Mouse (Mus musculus) adrenal gland, adult 2 months (tissue): ENCODE measurements around the gene Clec12a. TPM values are rescaled to one million over a fixed set of nuclear protein-coding genes. Genes with fewer than 3 reads are reported as not detected.
"Not testable (repeated sequence)": the region's sequence is repeated elsewhere in the genome, so short reads cannot be mapped to it uniquely, and the experiment has no call there.

Source experiments
- DNase-seq: peaks from one replicate; pipeline ENCODE4 v3.0.0; 2021
- long read RNA-seq: library from polyadenylated mRNA; stranded (forward); transcript quantifications from one replicate; pipeline ENCODE4 v2.0.0, GENCODE M21; 2021
- polyA plus RNA-seq: library from polyadenylated mRNA; depleted of rRNA; stranded (reverse); fragments of >200 nt; gene quantifications from 2 replicates; pipeline ENCODE4 v1.2.3, GENCODE M21; 2012; rRNA removed
- total RNA-seq, 2 experiments: library from RNA; stranded (reverse); gene quantifications; 2 replicates each; pipeline ENCODE4 v1.2.3; 2021

The Clec12a gene
- total RNA-seq (1 to 10 TPM; 1.2 to 1.8 TPM), polyA plus RNA-seq (0.16 and 0.23 TPM in 2 replicates)
- long read RNA-seq, partial matches to known transcripts, result 0 of 1 reads
- long read RNA-seq, other reads (novel, unspliced or antisense), result 0 of 1 reads

- DNase-seq, result not testable (repeated sequence)
Measured at GRCm38 (mm10) chr6:129342391-129342790, at the start of gene Clec12a. Gene Clec12a (plus strand): TSS chr6:129342691.

GRCm38 (mm10) chr6:129304180-129304579 lies 38.3 kb upstream of the Clec12a start:
- no peak for DNase-seq

DNA sequence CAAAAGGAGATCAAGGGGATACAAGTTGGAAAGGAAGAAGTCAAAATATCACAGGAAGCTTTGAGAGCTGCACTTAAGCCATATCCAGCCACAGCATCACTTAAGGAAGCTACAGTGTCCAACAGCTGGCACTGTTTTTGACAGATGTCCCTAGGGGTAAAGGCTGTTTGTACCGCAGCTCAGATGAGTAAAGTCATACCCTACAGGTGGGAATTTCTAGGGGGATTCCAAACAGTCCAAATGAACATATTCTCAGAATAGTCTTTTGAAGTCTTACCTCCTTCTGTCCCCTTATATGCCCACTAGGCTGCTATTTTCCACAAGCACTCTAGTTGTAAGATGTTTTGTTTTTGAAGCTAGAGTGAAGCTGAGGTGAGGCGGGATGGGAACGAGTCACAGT lies 30.0 kb upstream of the Clec12a start:
- DNase-seq, result no peak

GRCm38 (mm10) chr6:129314655-129315168 lies 27.8 kb upstream of the Clec12a start:
- DNase-seq, result no peak

- no peak for DNase-seq
Measured at GRCm38 (mm10) chr6:129315698-129316097, 26.8 kb upstream of the Clec12a start.

DNA sequence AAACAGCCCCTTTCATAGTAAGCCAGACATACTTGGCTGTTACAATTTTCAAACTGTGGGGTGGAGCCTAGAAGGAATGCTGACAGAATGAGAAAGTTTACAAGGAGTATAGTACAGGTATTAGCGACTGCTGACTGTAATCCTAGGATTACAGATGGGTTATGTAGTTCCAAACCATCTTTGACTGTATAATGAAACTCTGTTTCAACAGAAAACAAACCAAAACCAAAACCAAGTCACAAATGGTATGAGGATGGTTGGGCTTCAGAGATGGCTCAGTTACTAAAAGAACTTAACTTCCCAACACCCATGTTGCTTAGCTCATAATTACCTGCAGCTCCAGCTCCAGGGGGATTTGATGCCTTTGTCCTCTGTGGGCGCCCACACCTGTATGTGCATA lies 26.0 kb upstream of the Clec12a start:
- DNase-seq, result no peak

DNA sequence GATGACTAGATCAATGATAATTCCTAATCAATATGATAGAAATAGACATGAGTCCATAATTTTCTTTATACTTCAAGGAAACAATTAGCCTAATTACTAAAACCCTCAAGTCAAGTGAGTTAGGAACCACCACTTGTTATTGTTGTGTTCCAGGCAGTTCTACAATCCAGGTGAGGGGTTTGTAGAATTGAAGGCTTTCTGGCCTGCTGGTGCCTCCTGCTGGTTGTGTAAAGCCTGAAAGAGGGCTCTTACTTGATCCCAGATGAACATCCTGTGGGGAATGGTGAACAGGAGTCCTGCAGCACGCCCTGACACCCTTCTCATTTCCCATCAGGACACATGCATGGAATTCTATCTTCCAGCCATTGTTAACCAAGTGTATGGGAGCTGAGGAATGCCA lies 24.1 kb upstream of the Clec12a start:
- no peak for DNase-seq

DNA sequence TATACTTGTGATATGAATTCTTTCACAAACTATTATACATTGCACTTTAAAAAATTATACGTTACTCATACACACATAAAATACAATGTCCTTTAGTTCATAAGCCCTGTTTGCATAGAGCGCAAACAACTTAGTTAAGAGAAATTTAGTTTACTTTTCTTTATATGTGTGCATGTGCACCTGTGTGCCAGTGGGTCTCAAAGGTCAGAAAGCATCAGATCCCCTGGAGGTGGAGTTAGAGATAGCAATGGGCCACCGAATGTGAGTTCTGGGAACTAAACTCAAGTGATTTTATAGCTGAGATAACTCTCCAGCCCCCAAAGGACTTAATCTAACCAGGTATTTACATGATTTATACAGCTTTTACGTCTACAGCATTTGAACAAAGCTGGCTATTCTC lies 23.2 kb upstream of the Clec12a start:
- DNase-seq, result no peak

- DNase-seq, result no peak
Measured at GRCm38 (mm10) chr6:129326016-129326415, 16.5 kb upstream of the Clec12a start.

DNA sequence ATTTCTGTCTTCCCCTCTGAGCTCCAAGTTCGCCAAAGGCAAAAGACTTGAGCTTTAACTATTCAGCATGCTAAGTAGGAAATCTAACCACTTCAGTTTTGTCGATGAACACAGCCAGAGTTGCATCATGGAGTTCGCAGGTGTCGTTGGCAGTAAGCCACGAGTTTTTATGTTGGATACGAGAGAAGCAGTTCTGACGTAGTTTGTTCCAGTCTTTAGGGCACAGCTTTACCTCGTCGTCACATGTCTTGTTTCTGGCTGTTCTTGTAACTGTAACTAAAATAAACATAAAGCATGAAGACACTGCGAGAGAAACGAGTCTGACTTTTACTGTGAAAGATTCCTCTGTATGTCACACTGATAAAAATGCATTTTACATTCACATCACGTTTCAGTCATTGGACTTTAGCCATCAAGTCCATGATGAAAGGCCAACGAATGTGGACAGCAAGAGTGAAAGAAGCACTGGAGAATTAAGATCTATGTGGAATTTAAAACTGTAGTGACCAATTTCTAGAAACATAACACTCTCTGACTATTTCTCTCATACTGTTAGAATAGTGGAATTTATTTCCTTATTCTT lies 15.8 kb upstream of the Clec12a start:
- no peak for DNase-seq

GRCm38 (mm10) chr6:129331610-129332009 lies 10.9 kb upstream of the Clec12a start, which contains the start of gene 4922502D21Rik:
Gene 4922502D21Rik (minus strand): TSS chr6:129331796.
- DNase-seq, result no peak

DNA sequence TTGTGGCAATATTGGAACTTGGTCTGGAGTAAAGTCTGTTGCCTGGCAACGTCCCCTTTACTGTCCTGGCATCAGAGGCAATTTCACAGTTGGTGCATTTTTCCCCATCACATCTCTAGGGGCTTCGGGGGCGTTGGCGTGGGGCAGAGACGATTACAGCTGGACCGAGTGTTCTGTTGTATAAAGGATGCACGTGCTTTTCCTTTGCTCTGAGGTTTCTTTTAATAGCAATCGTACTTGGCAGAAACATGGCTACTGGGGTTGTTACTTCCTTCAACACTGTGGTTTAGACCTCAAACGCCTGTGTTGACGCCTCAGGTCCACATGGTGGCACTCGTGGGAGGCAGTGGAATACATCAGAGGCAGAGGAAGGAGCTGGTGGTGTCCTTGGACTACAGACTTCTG lies 8.8 kb upstream of the Clec12a start:
- peak; percentile 34 for DNase-seq

DNA sequence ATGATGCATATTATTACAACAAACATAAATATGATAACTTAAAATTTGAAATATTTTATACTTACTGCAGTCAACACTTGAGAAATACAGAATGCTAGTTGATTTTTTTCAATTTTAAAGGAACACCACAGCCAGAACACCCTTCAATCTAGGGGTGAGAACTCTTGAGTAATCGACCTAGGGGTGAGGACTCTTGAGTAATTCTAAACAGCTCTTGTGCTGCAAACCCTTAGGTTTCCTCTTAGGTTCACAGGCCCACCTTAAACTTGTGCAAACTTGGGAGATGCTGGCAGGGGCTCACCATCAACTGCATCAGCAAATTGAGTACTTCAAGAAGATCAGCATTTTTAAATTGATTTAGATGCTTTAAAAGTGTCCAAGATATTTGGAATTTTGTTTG lies 4.7 kb upstream of the Clec12a start:
- no peak for DNase-seq

DNA sequence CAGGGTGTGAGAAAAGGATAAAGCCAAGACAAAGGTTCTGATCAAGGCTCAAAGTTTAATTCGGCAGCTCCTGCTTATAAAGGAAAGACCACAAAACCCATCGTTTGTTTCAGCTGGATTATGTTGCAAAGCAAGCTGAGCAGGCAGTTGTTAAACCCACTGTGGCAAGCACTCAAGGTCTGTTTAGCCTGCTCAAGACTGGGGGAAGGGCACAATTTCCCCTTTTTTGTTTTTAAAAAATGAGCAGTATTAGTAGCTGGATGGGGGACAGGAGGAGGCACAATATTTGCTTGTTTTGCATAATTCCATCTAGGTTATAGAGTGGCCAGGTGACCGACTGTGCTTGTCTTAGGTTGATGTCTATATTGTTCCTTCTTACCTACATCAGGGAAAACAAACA lies 1.9 kb downstream of the Clec12a start:
- DNase-seq, result no peak

DNA sequence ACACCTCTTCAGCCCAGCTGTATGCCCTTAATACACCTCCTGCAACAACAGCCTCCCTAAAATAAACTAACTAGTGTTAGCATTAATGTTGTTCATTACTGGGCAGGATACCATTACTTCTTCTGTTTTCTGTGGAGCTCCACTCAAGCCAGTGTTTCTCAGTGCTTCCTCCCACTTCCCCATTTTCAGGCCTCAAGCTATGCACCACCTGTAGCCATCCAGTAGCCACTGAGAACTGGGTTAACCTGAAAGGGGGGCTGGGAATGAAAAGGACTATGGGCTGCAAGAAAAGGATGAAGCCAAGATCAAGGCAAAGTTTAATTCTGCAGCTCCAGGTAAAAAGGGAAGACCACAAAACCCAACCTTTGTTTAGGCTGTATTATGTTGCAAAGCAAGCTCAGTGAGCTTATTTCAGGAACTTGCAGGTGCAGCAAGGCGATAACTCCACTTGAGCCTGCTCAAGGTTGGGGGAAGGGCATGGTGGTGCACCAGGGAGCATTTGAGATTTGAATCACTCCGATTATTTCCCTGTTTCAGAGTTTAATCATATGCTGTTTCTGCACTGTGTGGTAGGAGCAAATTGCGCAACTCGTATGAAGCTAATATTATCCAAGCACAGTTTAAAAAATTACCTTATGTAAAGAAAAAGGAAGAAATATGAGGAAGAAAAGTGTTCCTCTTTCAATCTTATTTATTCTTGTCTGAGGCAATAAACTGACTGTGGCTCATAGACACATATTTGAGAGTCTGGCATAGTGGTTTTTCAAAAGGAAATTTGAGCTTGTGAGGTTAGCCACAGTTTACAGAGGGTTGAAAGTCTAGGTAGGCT lies 7.2 kb downstream of the Clec12a start:
- DNase-seq, result no peak

DNA sequence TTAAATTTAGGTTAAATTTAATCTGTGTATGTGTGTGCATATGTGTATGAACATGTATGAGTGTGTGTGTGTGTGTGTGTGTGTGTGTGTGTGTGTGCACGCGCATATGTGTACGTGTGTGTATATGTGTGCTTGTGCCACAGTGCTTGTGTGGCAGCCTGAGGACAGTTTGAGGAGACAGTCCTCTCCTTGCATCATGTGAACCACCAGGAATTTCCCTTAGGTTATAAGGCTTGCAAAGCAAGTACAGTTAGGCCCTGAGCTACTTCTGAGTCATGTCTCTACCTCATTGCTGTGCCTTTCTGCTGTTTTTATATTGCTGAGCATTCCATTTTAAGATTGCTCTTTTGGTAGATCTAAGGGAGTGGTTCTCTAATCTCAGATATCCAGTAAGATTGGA lies 8.6 kb downstream of the Clec12a start:
- DNase-seq, result no peak

GRCm38 (mm10) chr6:129355774-129356173 lies 13.3 kb downstream of the Clec12a start:
- DNase-seq, result no peak

DNA sequence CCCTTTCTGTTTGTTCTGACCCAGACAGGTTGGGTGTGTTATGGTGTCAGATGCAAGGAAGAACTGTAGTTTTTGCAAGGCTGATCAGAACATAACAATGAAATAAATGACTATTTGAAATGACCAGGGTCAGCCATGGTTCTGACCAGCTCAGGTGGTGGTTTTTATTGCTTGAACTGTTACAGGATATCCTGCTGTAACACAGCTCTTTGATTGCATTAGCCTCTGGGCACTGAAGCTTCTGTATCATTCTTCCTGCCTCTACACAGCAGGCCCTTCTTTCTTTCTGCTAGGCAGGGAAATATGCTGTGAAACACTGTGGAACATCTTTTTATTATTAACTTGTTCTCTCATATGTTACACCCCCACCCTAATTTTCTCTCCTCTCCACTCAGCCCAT lies 13.9 kb downstream of the Clec12a start:
- no peak for DNase-seq

GRCm38 (mm10) chr6:129359515-129359914 lies 17.0 kb downstream of the Clec12a start:
- DNase-seq, result no peak

DNA sequence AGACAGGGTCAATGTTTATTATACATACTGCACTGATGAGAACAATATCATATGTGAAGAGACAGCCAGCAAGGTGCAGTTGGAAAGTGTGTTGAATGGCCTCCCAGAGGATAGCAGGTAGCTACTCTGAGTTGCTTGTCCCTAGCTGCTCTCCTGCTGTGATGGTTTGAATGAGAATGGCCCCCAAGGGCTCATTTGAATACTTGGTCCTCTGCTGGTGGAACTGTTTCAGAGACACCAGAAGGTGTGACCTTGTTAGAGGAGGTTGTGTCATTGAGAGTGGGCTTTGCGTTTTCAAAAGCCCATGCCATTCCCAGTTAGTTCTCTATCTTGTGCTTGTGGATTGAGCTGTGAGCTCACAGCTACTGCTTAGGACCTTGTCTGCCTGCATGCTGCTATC lies 21.5 kb downstream of the Clec12a start:
- no peak for DNase-seq

DNA sequence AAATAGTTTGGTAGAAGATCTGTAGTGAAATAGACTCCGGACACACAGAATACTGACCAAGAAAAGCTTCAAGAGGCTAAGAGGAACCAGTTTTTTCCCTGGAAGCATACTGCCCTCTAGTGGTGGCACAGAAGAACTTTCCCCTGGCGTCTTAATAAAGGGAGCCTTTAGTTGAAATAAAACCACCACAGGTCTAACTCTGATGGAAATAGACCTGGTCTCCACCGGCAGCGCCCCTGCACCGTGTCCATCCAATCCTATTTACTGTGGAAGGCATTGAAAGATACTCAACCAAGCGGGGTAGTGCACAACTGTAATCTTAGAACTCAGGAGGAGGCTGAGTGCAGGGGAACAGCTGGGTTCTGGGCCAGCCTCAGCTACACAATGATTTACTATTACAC lies 23.5 kb downstream of the Clec12a start:
- peak; percentile 10 for DNase-seq

DNA sequence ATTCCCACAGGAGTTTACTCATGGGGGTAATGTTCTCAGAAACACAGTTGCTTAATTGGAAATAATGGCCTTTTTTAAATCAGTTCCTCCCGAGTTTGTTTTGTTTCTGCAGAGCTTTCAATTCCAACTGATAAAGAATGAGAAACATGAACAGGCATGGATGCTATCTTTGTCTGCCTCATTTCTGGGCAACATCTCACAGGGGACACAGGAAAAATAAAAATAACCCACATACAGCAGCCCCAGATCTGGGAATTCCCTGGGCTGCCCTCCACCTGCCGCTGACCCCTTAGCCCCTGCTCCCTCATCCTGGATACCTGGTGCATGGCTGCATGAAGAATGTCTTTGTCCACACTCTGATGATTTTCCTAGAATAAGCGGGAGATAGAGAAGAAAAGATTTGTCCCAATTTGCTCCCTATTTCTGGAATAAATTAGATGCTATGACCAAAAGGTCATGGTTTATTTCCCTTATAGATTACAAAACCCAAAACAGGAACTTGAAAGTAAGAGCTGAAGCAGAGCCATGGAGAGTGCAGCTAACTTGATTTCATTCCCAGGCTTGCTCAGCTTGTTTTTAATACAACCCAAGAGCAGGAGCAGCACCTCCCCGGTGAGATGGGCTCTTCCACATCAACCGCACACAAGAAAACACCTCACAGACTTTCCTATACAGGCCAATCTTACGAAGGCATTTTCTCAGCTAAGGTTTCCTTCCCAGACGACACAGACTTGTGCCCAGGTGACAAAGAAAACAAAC lies 27.1 kb downstream of the Clec12a start:
- DNase-seq, result no peak
